Mouse (Mus musculus) hindbrain, postnatal 0 days (tissue): ENCODE measurements around the gene Sdc3. TPM values are rescaled to one million over a fixed set of nuclear protein-coding genes. Genes with fewer than 3 reads are reported as not detected.

Experiments
- ATAC-seq: fragments of 200-750 bp; cut with Nextera tagmentation; 2 replicates; pipeline ENCODE4 v1.8.0; 2017; ENCODE audit warnings: mild to moderate bottlenecking, moderate TSS enrichment, moderate library complexity
- DNase-seq: peaks from one replicate; pipeline ENCODE4 v3.0.0-alpha.2; 2015; ENCODE audit warnings: low spot score
- H3K27ac ChIP-seq: fragments of 300-500 bp; sonication (generic); 2 replicates; pipeline ENCODE4 v1.5.1; 2014; ENCODE audit warnings: mild to moderate bottlenecking
- H3K27me3 ChIP-seq: fragments of 300-500 bp; sonication (generic); 2 replicates; pipeline ENCODE4 v1.6.1; 2014; ENCODE audit warnings: low read length, mixed read lengths; ENCODE audit not compliant: insufficient read depth
- H3K36me3 ChIP-seq: fragments of 300-500 bp; sonication (generic); 2 replicates; pipeline ENCODE4 v1.6.1; 2014; ENCODE audit warnings: low read length, mixed read lengths; ENCODE audit not compliant: insufficient read depth
- H3K4me1 ChIP-seq: fragments of 300-500 bp; sonication (generic); 2 replicates; pipeline ENCODE4 v1.6.1; 2014; ENCODE audit warnings: antibody characterized with exemption, low read length, mixed read lengths; ENCODE audit not compliant: insufficient read depth
- H3K4me2 ChIP-seq: fragments of 300-500 bp; sonication (generic); 2 replicates; pipeline ENCODE4 v1.6.1; 2014; ENCODE audit warnings: low read depth, mild to moderate bottlenecking, low read length, moderate library complexity, mixed read lengths
- H3K4me3 ChIP-seq: fragments of 300-500 bp; sonication (generic); 2 replicates; pipeline ENCODE4 v1.5.1; 2014; ENCODE audit warnings: low read length
- H3K9ac ChIP-seq: fragments of 300-500 bp; sonication (generic); replicated peaks from 2 replicates; pipeline ENCODE4 v1.6.1; 2014; ENCODE audit warnings: mild to moderate bottlenecking, low read length, moderate library complexity, mixed read lengths
- H3K9me3 ChIP-seq: fragments of 300-500 bp; sonication (generic); 2 replicates; pipeline ENCODE4 v1.6.1; 2016; ENCODE audit warnings: low read length, mixed read lengths
- CTCF ChIP-seq: IDR thresholded peaks from 2 replicates; pipeline ENCODE4 v1.5.1; 2016; ENCODE audit warnings: antibody characterized with exemption, control low read depth, low read depth
- WGBS: fragments of 180-500 bp; shearing (Covaris S2); extraction: QIAGEN DNeasy Blood & Tissue Kit; methylation state at CpG from one replicate; pipeline ENCODE4 v1.1.7; 2014; 5-methylcytosine and 5-hydroxymethylcytosine counted together
- polyA plus RNA-seq: library from polyadenylated mRNA; unstranded; fragments of >200 nt; fragmentation: Nextera tagmentation; extraction: Ambion mirVana; gene quantifications from 2 replicates; pipeline ENCODE4 v1.2.1, GENCODE M21; 2015
- total RNA-seq: library from RNA; depleted of rRNA; stranded (reverse); fragments of >200 nt; gene quantifications from 2 replicates; pipeline ENCODE4 v1.2.3, GENCODE M21; 2014

Sdc3 gene
- total and polyA plus RNA-seq, 2 experiments from 2014 or later = 180 to 587 TPM

DNA sequence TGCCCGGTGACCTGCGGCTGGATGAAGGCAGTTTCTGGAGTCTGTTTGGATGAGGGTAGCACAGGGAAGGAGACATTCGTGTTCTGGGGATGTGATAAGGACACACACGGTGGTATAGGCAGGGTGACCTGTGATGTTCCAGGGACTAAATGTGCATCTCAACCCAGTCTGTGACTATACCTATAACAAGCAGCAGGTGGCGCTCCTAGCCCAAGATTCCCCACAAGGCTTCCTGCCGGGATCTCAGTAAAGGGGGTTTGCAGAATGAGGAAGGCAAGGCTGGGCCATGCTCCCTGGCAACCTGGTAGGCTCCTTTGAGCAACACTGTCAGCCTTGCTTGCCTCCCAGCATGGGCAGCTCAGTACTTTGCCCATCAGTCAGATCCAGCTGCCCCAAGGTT, 2.2 kb upstream of the Sdc3 start:
- Histone ChIP-seq H3K36me3 (no peaks in the 10 kb centered on the region), H3K9me3 (no peaks in the 10 kb centered on the region), H3K4me2 (no peak overlapping the region), H3K27ac (no peak overlapping the region), H3K4me1 (peaks cover 18% of the 10 kb centered on the region), H3K4me3 (no peak overlapping the region), H3K9ac (no peak overlapping the region), H3K27me3 (no peaks in the 10 kb centered on the region)
- WGBS = 8% methylated on average over 6 of the region's 6 CpGs
- ATAC-seq (peak; percentile 52), DNase-seq (peak; percentile 92)
- TF ChIP-seq CTCF = peak; percentile 97

DNA sequence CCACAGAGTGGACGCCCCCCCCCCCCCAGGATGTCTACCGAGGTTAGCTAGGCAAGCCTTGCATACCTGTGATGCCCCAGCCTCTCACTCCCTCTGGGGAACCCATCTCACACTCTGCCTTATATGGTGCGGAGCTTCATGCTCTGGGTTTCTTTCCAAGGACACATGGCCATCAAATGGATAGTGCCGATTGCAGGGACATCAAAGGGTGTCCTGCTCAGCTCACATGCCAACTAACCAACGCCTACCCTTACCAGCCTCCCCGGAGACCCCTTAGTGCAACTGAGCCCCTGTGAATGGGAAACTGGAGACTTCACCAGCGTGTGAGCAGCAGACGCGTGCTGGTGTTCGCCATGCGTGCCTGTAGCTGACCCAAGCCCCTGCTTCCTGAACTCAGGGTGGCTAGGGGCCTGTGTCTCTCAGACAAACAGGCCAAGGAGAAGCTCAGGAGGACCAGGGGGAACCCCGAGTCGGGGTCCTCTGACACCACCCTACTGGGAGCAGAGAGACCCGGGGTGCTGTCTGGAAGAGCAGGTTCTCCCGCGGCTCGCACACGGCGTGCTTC, 444 bp upstream of the Sdc3 start:
- peak overlapping the region; percentile 92 for H3K9ac ChIP-seq
- ATAC-seq (peak; percentile 33), DNase-seq (peak; percentile 35)

DNA sequence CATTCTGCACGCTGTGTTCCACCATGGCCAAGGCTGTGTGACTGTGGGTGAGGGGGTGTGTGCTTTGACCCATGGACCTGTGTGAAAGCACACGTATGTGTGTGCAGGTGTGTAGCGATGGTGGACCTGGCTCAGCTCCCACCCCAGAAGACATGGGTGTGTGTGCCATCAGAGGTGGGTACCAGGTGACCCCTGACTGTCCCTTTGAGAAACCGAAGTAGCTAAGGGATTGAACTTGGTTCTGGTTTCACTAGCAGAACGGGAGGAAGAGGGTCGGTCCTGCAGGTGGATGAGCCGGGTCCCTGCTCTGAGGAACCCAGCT, 804 bp downstream of the Sdc3 start:
- H3K36me3 ChIP-seq = no peaks in the 10 kb centered on the region
- H3K27ac ChIP-seq = peak overlapping the region; percentile 83
- H3K9ac ChIP-seq = peak overlapping the region; percentile 92
- TF ChIP-seq CTCF = no peak
- DNase-seq = no peak
- no peak; the same call in 1 of the 2 replicates for ATAC-seq
- 31% methylated on average over 7 of the region's 7 CpGs for WGBS
- peaks cover 34% of the 10 kb centered on the region for H3K4me1 ChIP-seq
- H3K4me3 ChIP-seq = peak overlapping the region; percentile 88
- no peaks in the 10 kb centered on the region for H3K9me3 ChIP-seq
- H3K4me2 ChIP-seq = peak overlapping the region; percentile 92
- H3K27me3 ChIP-seq = no peaks in the 10 kb centered on the region

More for the DNA sequence above, 444 bp upstream of the Sdc3 start:
- no peak for TF ChIP-seq CTCF
- WGBS = 4% methylated on average over 16 of the region's 19 CpGs
- Histone ChIP-seq H3K4me2 (peak overlapping the region; percentile 92), H3K36me3 (no peaks in the 10 kb centered on the region), H3K4me3 (peak overlapping the region; percentile 88), H3K27me3 (no peaks in the 10 kb centered on the region), H3K27ac (peak overlapping the region; percentile 83), H3K4me1 (peaks cover 23% of the 10 kb centered on the region), H3K9me3 (no peaks in the 10 kb centered on the region)

DNA sequence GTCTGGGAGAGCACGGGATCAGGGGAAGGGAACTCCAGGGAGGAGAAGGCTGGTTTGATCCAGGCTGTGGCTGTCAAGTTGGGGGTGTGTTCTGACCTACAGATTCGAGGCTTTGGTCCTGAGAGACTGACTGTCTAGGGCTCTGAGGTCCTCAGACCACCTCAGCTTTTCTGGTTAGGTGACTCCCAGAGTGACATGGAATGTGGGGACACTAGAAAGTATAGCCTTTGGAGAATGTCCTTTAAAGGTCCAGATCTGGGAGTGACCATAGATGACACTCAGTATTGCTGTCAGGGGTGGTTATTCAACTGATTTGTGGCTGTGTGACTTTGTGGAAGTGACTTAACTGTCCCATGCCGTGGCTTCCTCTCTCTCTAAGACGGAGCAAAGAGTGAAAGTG, 2.4 kb downstream of the Sdc3 start:
- Histone ChIP-seq H3K27me3 (no peaks in the 10 kb centered on the region), H3K9ac (peak overlapping the region; percentile 38; the same call in 1 of the 2 replicates), H3K27ac (no peak overlapping the region), H3K4me3 (peak overlapping the region; percentile 35), H3K4me1 (peaks cover 50% of the 10 kb centered on the region), H3K9me3 (no peaks in the 10 kb centered on the region), H3K36me3 (no peaks in the 10 kb centered on the region), H3K4me2 (peak overlapping the region; percentile 92)
- ATAC-seq (no peak), DNase-seq (no peak)
- no peak for TF ChIP-seq CTCF
- WGBS = 46% methylated on average over 4 of the region's 4 CpGs

DNA sequence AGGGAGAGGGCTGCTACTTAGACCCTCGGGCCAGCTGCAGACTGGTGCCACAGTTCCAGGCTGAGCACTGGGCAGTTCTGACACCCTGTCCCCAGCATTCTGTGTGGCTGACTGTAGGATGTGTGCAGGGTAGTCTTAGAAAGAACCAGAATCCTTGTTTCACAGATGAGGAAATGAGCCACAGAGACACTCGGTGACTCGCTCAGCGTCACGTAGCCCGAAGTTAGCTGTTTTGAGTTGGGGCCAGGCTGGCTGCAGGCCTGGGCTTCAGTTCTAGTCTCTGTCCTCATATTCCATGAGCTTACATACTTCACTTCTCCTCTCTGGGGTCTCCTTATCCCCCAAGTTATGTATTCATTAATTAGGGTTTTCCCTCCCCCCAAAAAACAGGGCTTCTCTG, 3.6 kb downstream of the Sdc3 start:
- H3K27ac ChIP-seq = no peak overlapping the region
- H3K4me2 ChIP-seq = 0 out of 2 replicates have a peak overlapping the region, but pooled peaks have one; percentile 92
- H3K4me3 ChIP-seq = no peak overlapping the region
- no peak for TF ChIP-seq CTCF
- H3K9ac ChIP-seq = no peak overlapping the region
- no peaks in the 10 kb centered on the region for H3K9me3 ChIP-seq
- no peaks in the 10 kb centered on the region for H3K27me3 ChIP-seq
- 81% methylated on average over 6 of the region's 6 CpGs for WGBS
- no peaks in the 10 kb centered on the region for H3K36me3 ChIP-seq
- no peak for DNase-seq
- no peak for ATAC-seq
- peaks cover 52% of the 10 kb centered on the region for H3K4me1 ChIP-seq

DNA sequence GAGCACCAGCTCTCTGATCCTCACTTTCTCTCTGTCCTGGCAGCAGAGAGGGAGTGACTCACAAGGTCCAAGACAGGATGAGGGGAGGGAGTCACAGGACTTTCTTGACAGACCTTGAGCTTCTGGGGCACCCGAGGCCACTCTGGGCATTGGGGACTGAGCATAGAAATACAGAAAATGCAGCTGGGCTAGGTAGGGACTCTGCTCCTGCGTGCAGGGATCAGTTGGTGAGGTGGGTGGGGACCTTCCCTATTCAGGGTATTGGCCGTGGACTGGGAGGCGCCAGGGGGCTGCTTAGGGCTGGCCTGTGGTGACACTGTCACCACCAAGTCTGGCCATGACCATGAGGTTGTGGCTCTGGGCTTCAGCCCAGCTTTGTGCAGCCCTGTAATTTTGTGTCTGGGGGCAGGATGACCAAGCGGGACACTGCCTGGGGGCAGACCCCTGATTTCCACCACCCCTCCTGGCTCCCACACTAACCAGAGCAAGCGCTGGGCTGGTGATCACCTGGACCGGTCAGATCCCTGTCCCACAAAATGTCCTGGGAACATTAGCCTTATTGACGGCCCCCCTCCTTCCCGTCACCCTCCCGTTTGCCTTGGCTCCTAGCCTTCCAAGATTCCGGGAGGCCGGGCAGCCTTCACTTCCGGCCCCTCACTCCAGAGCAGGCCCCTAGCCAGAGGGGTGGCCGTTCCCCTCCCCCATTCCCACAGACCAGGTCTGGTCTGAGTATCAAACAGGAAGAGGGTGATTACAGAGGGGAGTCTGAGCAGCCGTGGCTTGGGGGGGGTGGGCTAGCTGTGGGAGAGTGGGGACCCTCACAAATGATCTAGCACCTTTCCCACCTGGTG, 5.1 kb downstream of the Sdc3 start:
- DNase-seq = no peak
- Histone ChIP-seq H3K4me3 (no peak overlapping the region), H3K36me3 (no peaks in the 10 kb centered on the region), H3K27ac (peak overlapping the region; percentile 64; the same call in 1 of the 2 replicates), H3K9ac (peak overlapping the region; percentile 38; the same call in 1 of the 2 replicates), H3K4me1 (peaks cover 48% of the 10 kb centered on the region), H3K27me3 (no peaks in the 10 kb centered on the region), H3K9me3 (no peaks in the 10 kb centered on the region), H3K4me2 (peak overlapping the region; percentile 44)
- no peak for TF ChIP-seq CTCF
- peak; percentile 25; the same call in 1 of the 2 replicates for ATAC-seq
- 35% methylated on average over 15 of the region's 15 CpGs for WGBS
